Mouse (Mus musculus) adrenal gland, adult 8-10 months (tissue): ENCODE measurements around the gene Olfr170. TPM values are rescaled to one million over a fixed set of nuclear protein-coding genes. Genes with fewer than 3 reads are reported as not detected.
"Not testable (repeated sequence)": the region's sequence is repeated elsewhere in the genome, so short reads cannot be mapped to it uniquely, and the experiment has no call there.

ENCODE experiments used
- DNase-seq: peaks from one replicate; pipeline ENCODE4 v3.0.0; 2022
- total RNA-seq, 4 experiments: library from RNA; stranded (reverse); gene quantifications; 2 replicates each; pipeline ENCODE4 v1.2.4; 2022

Gene Olfr170
- not detected for total RNA-seq

DNA sequence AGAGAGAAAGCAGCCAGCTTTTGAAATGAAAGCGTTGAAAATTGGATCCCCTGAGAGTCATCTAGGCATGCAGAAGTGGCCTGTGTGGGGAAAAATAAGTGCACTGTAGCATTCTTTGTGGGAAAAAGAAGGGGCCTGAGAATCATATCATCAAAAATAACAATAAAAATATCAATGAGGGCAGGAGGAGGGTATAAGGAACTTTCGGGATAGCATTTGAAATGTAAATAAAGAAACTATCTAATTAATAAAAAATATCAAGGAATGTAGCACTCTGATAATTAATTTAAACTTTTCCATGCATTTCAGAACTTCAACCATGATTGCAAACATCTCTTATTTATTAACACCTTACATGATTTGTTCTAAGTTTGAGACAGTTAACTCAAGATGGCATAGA lies at the start of gene Olfr170:
Gene Olfr170, minus strand, starts transcription at position 101 of the 400 bp plus-strand sequence.
- DNase-seq = not testable (repeated sequence)

DNA sequence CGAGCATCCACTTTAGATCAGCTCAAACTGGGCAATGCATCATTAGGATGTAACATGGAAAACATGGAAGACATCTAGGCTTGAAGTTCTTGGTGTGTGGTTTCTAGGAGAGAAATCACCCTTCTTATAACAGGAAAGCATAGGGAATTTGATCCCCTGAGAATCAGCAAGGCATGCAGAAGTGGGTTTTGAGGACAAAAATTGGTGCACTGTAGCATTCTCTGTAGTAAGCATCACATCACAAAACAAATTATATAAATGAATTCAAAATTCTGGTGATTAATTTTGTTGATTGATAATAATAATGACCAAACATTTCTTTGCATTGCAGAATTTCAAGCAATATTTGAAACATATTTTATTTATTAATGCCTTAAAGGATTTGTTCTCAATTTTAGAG lies 18.1 kb upstream of the Olfr170 start, which contains the start of gene Olfr171:
Gene Olfr171, minus strand, starts transcription at position 101 of the 400 bp plus-strand sequence.
- no peak for DNase-seq

DNA sequence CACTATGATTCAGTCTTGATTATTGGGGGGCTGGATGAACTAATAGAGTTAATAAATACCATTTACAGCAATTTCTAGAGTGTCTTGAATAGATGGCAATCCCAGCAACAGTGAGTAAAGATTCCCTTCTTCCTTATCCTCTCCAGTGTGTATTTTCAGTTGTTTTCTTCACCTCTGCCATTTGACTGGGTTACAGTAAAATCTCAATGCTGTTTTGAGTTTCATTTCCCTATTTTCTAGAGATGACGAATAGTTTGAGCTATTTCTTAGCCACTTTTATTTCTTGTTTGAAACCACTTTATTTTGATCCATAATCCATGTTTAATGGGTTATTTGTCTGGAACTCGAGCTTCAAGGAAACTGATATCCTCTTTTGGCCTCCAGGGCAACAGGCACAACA lies 8.5 kb downstream of the Olfr170 start:
- no peak for DNase-seq

DNA sequence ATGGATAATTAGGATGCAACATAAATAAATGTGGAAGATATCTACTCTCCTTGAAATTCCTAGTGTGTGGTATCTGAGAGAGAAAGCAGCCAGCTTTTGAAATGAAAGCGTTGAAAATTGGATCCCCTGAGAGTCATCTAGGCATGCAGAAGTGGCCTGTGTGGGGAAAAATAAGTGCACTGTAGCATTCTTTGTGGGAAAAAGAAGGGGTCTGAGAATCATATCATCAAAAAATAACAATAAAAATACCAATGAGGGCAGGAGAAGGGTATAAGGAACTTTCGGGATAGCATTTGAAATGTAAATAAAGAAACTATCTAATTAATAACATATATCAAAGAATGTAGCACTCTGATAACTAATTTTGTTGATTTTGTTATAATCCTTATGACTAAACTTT lies 40.0 kb downstream of the Olfr170 start, which contains the start of gene Olfr169:
Gene Olfr169, minus strand, starts transcription at position 101 of the 400 bp plus-strand sequence.
- not testable (repeated sequence) for DNase-seq

Other genes starting within 250 kb of the Olfr170 start
- not detected for gene Olfr165, start 188.7 kb downstream of the Olfr170 start, total RNA-seq
- gene Olfr166, start 128.2 kb downstream of the Olfr170 start, total RNA-seq = not detected
- gene Olfr167, start 89.6 kb downstream of the Olfr170 start, total RNA-seq = not detected
- gene Olfr168, start 76.3 kb downstream of the Olfr170 start, total RNA-seq = not detected
- gene Olfr169, start 40.1 kb downstream of the Olfr170 start, total RNA-seq = not detected
- gene Olfr171, start 18.0 kb upstream of the Olfr170 start, total RNA-seq = not detected
- gene Lamp3, start 94.5 kb upstream of the Olfr170 start, total RNA-seq = under 1 TPM in 2 of 4 experiments, not detected in 2; 0.12 to 0.13 TPM
- 1 to 10 TPM in 1 of 4 experiments, under 1 TPM in 3; 0.31 to 1.1 (median 0.54) TPM for gene B3gnt5, start 148.3 kb upstream of the Olfr170 start, total RNA-seq